Mouse (Mus musculus) spleen, postnatal 36 days (tissue): ENCODE data around the gene Slc25a13.

Experiments used
- DNase-seq, 2 experiments: peaks; one replicate each; pipeline ENCODE4 v3.0.0; 2022; ENCODE audit warnings: low spot score in 2 of 2, mixed read lengths in 1 of 2

The Slc25a13 gene

GRCm38 (mm10) chr6:6173166-6173934 lies 43.6 kb downstream of the Slc25a13 start:
- no peak for DNase-seq

- no peak for DNase-seq
Measured at GRCm38 (mm10) chr6:6168566-6169134, 48.3 kb downstream of the Slc25a13 start.

- no peak for DNase-seq
Measured at GRCm38 (mm10) chr6:6167339-6168126, 49.4 kb downstream of the Slc25a13 start.

GRCm38 (mm10) chr6:6162993-6163623 lies 53.9 kb downstream of the Slc25a13 start:
- DNase-seq: no peak

GRCm38 (mm10) chr6:6162146-6162545 lies 54.8 kb downstream of the Slc25a13 start:
- DNase-seq: no peak

- DNase-seq: no peak
Measured at GRCm38 (mm10) chr6:6160645-6161426, 56.1 kb downstream of the Slc25a13 start.

- no peak for DNase-seq
Measured at GRCm38 (mm10) chr6:6159221-6159859, 57.6 kb downstream of the Slc25a13 start.

GRCm38 (mm10) chr6:6153426-6153825 lies 63.5 kb downstream of the Slc25a13 start:
- no peak for DNase-seq

GRCm38 (mm10) chr6:6150811-6151210 lies 66.2 kb downstream of the Slc25a13 start:
- no peak for DNase-seq

- DNase-seq: no peak
Measured at GRCm38 (mm10) chr6:6149751-6150150, 67.2 kb downstream of the Slc25a13 start.

GRCm38 (mm10) chr6:6149329-6149728 lies 67.6 kb downstream of the Slc25a13 start:
- DNase-seq: no peak

GRCm38 (mm10) chr6:6145412-6145811 lies 71.6 kb downstream of the Slc25a13 start:
- DNase-seq: no peak

GRCm38 (mm10) chr6:6143525-6143924 lies 73.4 kb downstream of the Slc25a13 start:
- no peak for DNase-seq

GRCm38 (mm10) chr6:6140370-6140769 lies 76.6 kb downstream of the Slc25a13 start:
- no peak for DNase-seq

- no peak for DNase-seq
Measured at GRCm38 (mm10) chr6:6139061-6139460, 77.9 kb downstream of the Slc25a13 start.

GRCm38 (mm10) chr6:6136812-6137211 lies 80.2 kb downstream of the Slc25a13 start:
- DNase-seq: no peak

GRCm38 (mm10) chr6:6134935-6135334 lies 82.0 kb downstream of the Slc25a13 start:
- no peak for DNase-seq

- no peak for DNase-seq
Measured at GRCm38 (mm10) chr6:6133556-6134050, 83.4 kb downstream of the Slc25a13 start.

GRCm38 (mm10) chr6:6132047-6132446 lies 84.9 kb downstream of the Slc25a13 start:
- no peak for DNase-seq

- DNase-seq: no peak
Measured at GRCm38 (mm10) chr6:6125620-6126019, 91.4 kb downstream of the Slc25a13 start.

GRCm38 (mm10) chr6:6121904-6122303 lies 95.1 kb downstream of the Slc25a13 start:
- no peak for DNase-seq
